Mouse (Mus musculus) bone marrow macrophage, adult 2 months (primary cell): ENCODE data around the gene Ddx41.

Source experiments
- CTCF ChIP-seq: IDR thresholded peaks from 2 replicates; pipeline ENCODE4 v1.5.1; 2012; ENCODE audit warnings: low read depth, mild to moderate bottlenecking, low read length, moderate library complexity
- POLR2A ChIP-seq: IDR thresholded peaks from 2 replicates; pipeline ENCODE4 v1.6.1; 2012; ENCODE audit warnings: mild to moderate bottlenecking, low read depth, low read length, borderline replicate concordance

DNA sequence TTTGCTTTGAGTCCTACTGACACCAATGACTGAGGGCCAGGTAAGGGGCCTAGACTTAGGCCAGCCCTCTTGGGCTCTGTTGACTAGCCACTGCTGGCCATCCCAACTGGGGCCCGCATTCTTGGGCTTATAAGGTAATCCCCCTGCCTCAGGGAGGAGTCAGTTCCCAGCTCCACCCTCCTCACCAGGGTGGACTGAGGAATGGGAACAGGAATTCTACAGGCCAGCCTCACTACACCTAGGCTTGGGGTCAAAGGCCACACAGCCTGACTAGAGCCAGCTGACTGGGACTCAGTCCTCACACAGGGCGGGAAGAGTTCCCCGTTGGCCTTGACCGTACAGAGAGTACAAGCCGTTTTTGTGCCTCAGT is 25.0 kb downstream of the Ddx41 start:
- TF ChIP-seq CTCF, result no peak
- TF ChIP-seq POLR2A, result no peak
